Mouse (Mus musculus) layer of hippocampus, adult 2 months (tissue): ENCODE measurements around the gene Gm10570. TPM values are rescaled to one million over a fixed set of nuclear protein-coding genes. Genes with fewer than 3 reads are reported as not detected.

Source experiments
- DNase-seq, 2 experiments: peaks; one replicate each; pipeline ENCODE4 v3.0.0; 2022; ENCODE audit warnings: low spot score in 2 of 2
- H3K27ac ChIP-seq: fragments of 200-600 bp; 2 replicates; pipeline ENCODE4 v1.8.1; 2022
- H3K4me3 ChIP-seq: fragments of 200-600 bp; 2 replicates; pipeline ENCODE4 v1.8.1; 2022; ENCODE audit warnings: mild to moderate bottlenecking
- CTCF ChIP-seq: fragments of 200-600 bp; conservative IDR thresholded peaks from 2 replicates; pipeline ENCODE4 v1.8.1; 2022; ENCODE audit warnings: antibody characterized with exemption, mild to moderate bottlenecking, moderate library complexity
- total RNA-seq, 2 experiments: library from RNA; stranded (reverse); gene quantifications; 2 replicates each; pipeline ENCODE4 v1.2.3; 2021

The Gm10570 gene
- total RNA-seq, 2 experiments from 2014 or later = 1.3 to 1.6 TPM

- peak overlapping the region; percentile 92 for H3K27ac ChIP-seq
- peak; percentile 38 to 41 for DNase-seq
- peak overlapping the region; percentile 69 for H3K4me3 ChIP-seq
- TF ChIP-seq CTCF = no peak
Observed at GRCm38 (mm10) chr4:130273698-130274345, 34.7 kb downstream of the Gm10570 start.

DNA sequence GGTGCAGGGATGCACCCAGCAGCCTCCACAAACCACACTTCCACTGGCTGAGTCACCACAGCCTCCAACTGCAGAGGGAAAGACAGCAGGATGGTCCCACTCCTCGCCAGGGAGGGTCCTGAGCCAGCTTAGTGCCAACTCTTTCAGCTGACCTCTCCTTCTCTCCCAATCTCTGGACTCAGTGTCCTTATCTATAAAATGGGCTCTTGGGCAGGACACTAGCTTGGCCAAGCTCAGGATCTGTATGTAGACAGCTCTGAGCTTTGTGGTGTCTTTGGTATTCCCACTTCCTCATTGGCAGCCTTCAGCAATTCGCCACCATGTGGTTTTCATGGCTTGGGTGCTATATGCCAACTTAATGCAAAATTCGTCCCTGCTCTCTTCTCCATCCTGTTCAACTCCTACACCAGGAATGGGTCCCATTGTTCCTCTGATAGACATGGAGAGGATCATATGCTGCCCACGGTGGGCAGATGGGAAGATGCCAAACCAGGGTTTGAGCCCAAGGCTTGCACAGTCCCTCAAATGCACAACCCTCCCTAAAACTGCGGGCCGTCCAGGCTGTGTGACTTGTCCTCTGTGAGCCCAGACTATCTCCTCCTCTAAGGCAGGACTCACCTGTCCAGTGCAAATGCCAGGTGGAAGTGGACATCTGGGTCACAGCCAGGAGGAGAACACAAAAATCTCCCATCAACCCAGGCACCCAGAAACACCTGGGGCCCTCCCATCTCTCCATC lies 37.7 kb downstream of the Gm10570 start:
- peak; percentile 28 to 42 for DNase-seq
- peak overlapping the region; percentile 92 for H3K27ac ChIP-seq
- TF ChIP-seq CTCF = no peak
- no peak overlapping the region for H3K4me3 ChIP-seq

GRCm38 (mm10) chr4:130270089-130270488 lies 38.4 kb downstream of the Gm10570 start:
- no peak for TF ChIP-seq CTCF
- H3K4me3 ChIP-seq = no peak overlapping the region
- H3K27ac ChIP-seq = peak overlapping the region; percentile 92
- peak; percentile 86 for DNase-seq

- H3K27ac ChIP-seq = no peak overlapping the region; the same call in 1 of the 2 replicates
- no peak for DNase-seq
- H3K4me3 ChIP-seq = no peak overlapping the region
- no peak for TF ChIP-seq CTCF
Observed at GRCm38 (mm10) chr4:130268736-130269135, 39.7 kb downstream of the Gm10570 start.

- TF ChIP-seq CTCF = no peak
- no peak overlapping the region for H3K27ac ChIP-seq
- no peak for DNase-seq
- H3K4me3 ChIP-seq = no peak overlapping the region
Observed at GRCm38 (mm10) chr4:130267069-130267468, 41.4 kb downstream of the Gm10570 start.

DNA sequence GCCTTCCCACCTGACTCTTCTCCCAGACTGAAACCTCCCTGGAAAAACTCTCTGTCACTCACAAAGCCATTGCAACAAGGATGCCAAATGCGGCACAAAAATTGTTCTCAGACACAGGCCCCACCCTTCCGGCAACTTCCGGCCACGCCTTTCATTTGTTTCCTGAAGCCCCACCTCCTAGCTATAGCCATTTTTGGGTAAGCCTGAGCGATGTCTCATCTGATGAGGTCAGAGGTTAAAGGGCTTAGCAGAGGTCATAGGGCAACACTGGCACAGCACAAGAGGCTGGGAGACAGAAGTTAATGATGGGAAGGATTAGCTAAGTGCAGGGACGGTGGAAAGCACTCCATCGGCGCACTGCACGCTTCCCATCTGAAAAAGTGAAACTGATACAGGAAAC lies 41.9 kb downstream of the Gm10570 start:
- no peak for TF ChIP-seq CTCF
- H3K27ac ChIP-seq = no peak overlapping the region
- no peak for DNase-seq
- H3K4me3 ChIP-seq = no peak overlapping the region

DNA sequence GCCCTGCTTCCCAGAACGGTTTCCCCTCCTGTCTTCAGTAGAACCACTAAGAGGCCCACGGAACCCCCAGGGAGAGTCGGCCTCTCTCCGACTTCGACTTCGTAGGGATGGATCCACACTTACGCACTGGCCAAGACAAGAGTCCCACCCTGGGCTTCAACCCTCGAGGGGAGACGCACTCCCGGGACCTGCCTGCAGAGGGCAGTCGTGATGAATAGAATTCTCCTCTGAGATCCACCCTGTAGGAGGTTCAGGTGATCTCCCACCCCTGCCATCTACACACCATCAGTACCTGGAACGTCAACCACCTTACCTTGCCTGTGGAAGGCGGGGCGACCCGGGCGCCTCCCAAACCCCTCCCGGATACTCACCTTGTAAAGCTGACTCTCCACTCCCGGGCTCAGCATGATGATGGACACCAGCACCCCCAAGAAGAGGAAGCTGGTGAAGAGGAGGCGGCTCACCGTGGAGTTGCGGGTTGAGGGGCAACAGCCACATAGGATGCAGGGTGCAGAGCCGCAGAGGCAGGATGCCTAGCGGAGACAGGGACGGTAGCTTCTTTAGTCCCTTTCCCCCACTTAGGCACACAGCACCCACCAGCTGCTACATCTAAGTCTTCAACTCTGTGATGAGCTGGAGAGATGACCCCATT lies 43.6 kb downstream of the Gm10570 start:
- peak; percentile 46 to 74 for DNase-seq
- TF ChIP-seq CTCF = peak; percentile 87
- Histone ChIP-seq H3K27ac (no peak overlapping the region), H3K4me3 (no peak overlapping the region)

- Histone ChIP-seq H3K4me3 (no peak overlapping the region), H3K27ac (peak overlapping the region; percentile 75)
- no peak for TF ChIP-seq CTCF
- no peak for DNase-seq
Observed at GRCm38 (mm10) chr4:130264131-130264530, 44.3 kb downstream of the Gm10570 start.

- no peak overlapping the region for H3K27ac ChIP-seq
- no peak overlapping the region for H3K4me3 ChIP-seq
- TF ChIP-seq CTCF = peak; percentile 69
- DNase-seq = no peak
Observed at GRCm38 (mm10) chr4:130260406-130260805, 48.1 kb downstream of the Gm10570 start.

Other genes with a start within 250 kb of the Gm10570 start
- 10 to 100 TPM; 64.7 to 72.0 TPM for gene Pef1, start 206.1 kb downstream of the Gm10570 start, total RNA-seq
- 1 to 10 TPM; 2.7 to 2.8 TPM for gene Hcrtr1, start 169.3 kb downstream of the Gm10570 start, total RNA-seq
- gene Tinagl1, start 133.6 kb downstream of the Gm10570 start, total RNA-seq = 10 to 100 TPM in 1 of 2 experiments, 1 to 10 TPM in 1; 9.1 to 11.7 TPM
- gene Gm853, start 86.3 kb downstream of the Gm10570 start, total RNA-seq = under 1 TPM in 1 of 2 experiments, not detected in 1; 0.15 TPM
- gene Serinc2, start 29.5 kb downstream of the Gm10570 start, total RNA-seq = 10 to 100 TPM; 11.1 to 14.1 TPM
- 10 to 100 TPM; 88.5 to 92.2 TPM for gene Fabp3, start 79 bp downstream of the Gm10570 start, total RNA-seq
- 10 to 100 TPM; 66.1 to 66.5 TPM for gene Zcchc17, start 51.3 kb upstream of the Gm10570 start, total RNA-seq
- gene Snrnp40, start 51.5 kb upstream of the Gm10570 start, total RNA-seq = 10 to 100 TPM; 32.4 to 33.8 TPM